In the genomic region with DNA sequence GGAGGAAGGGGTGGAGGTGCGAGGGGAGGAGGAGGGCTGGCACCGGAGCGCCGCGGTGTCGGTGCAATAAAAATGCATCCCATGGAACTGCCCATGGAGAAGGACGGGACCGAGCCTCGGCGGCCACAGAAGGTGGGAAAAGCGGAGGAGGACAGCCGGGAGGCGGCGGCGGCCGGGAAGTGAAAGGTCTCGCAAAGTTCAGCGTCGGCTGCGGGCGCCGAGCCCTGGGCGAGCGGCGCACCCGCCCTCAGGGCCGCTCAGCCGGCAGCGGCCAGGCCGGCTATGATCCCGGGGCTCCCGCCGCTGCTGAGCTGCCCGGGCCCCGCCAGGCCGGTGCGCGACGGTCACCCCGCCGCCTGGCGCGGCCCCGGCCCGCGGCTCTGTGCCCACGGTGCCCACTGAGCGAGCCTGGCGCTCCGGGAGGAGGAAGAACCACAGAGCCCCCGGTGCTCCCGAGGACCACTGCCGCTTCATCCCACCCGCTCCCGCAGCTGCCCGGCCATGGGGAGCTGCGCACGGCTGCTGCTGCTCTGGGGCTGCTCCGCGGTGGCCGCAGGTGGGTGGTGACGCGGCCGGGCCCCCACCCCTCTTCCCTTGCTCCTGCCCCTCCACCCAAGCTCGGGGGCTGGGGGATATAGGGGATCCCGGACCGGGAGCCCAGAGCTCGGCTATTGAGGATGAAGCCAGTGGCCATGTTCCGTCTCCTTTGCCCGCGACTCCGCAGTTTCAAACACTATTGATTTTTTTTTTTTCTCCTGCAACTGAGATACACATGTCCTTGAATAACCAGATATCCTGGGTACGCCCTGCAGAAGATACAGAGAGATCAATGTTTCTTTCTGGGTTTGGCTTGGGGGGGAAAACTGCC, we compare ENCODE assay signal across 8 mouse cellular contexts. TPM values are rescaled to one million over a fixed set of nuclear protein-coding genes. Genes with fewer than 3 reads are reported as not detected.
A peak's percentile ranks its signal among the peaks of the same experiment; 100 is the strongest.
DNase-seq lines count a peak whose midpoint lies in the region; ATAC-seq and TF ChIP-seq lines count a peak whose summit lies in the region.

No protein-coding gene starts in this region.

- no peak for DNase-seq in frontal cortex, adult 2 months (ENCODE audit: extremely low spot score in 1 of 2, low spot score in 1 of 2)
- DNase-seq in heart, postnatal 14 days: peak; percentile 55 to 66
- DNase-seq in kidney, postnatal 36 days: peak; percentile 62 to 73
- DNase-seq in splenic B cell, adult 2 months (ENCODE audit: low read depth, low spot score): peak; percentile 1

- intact Hi-C loops in heart, postnatal 14 days (cut with DNase I): loop anchor here (5.0 kb wide), 1 partner anchor 61 kb away; no protein-coding TSS in a partner anchor

- no peaks in the 10 kb centered on the region for H3K36me3 ChIP-seq in splenic B cell, adult 2 months (ENCODE audit: control insufficient read depth, insufficient read depth, low read length, poor library complexity, severe bottlenecking)

- no peaks in the 10 kb centered on the region for H3K4me1 ChIP-seq in bone marrow macrophage, adult 2 months (ENCODE audit: control insufficient read depth, insufficient read depth, low read length)

- H3K4me3 ChIP-seq in bone marrow macrophage, adult 2 months (ENCODE audit: insufficient read depth, low read length): peak overlapping the region; percentile 60

- no peak overlapping the region for H3K27ac ChIP-seq in bone marrow macrophage, adult 2 months (ENCODE audit: insufficient read depth, low read depth, low read length)

- TF ChIP-seq POLR2A in bone marrow macrophage, adult 2 months (IDR thresholded peaks at IDR 0.05; ENCODE audit: borderline replicate concordance, low read depth, low read length): no peak

- ATAC-seq in frontal cortex, adult (ENCODE audit: low TSS enrichment): peak; percentile 42
- peak; percentile 62 for ATAC-seq in erythroid progenitor cell, adult 5-6 weeks (replicated peaks; ENCODE audit: low FRiP score, poor library complexity, severe bottlenecking)
- ATAC-seq in megakaryocyte progenitor cell, adult 5-6 weeks (replicated peaks; ENCODE audit: poor library complexity): peak; percentile 21; the same call in 1 of the 2 replicates

- no peak for TF ChIP-seq CTCF in bone marrow macrophage, adult 2 months (IDR thresholded peaks at IDR 0.05; ENCODE audit: low read depth, low read length)

- no peaks in the 10 kb centered on the region; the same call in 1 of the 2 replicates for H3K27me3 ChIP-seq in splenic B cell, adult 2 months (ENCODE audit: control insufficient read depth, insufficient read depth, low read length, poor library complexity, severe bottlenecking)

RNA-seq across cellular contexts. Expression of a gene that starts 0.7 kb away (rescaled TPM):
- polyA plus RNA-seq in frontal cortex, adult 2 months (2012; rRNA removed): 10.7 and 10.8 TPM in 2 replicates
- 0.20 TPM in 1 of 2 replicates, not detected in the other for polyA plus RNA-seq in bone marrow macrophage, adult 2 months (2012; ENCODE audit: insufficient read depth, insufficient read length, missing spikeins)
- 16.6 and 18.0 TPM in 2 replicates for total RNA-seq in erythroid progenitor cell, adult 5-6 weeks (2015; ENCODE audit: low replicate concordance)
- total RNA-seq in erythroid progenitor cell, adult 5-6 weeks (2017; ENCODE audit: low replicate concordance): 10.0 and 18.5 TPM in 2 replicates
- total RNA-seq in heart, postnatal 14 days (2021): 10 to 100 TPM; 18.0 to 18.4 TPM
- total RNA-seq in megakaryocyte progenitor cell, adult 5-6 weeks (2015): 1.2 TPM in 2 replicates
- 0.74 and 1.1 TPM in 2 replicates for total RNA-seq in megakaryocyte progenitor cell, adult 5-6 weeks (2017)

RNA-seq across cellular contexts. Expression of a gene that starts 51.7 kb away (rescaled TPM):
- polyA plus RNA-seq in frontal cortex, adult 2 months (2012; rRNA removed): 49.8 and 56.4 TPM in 2 replicates
- 14.2 and 21.9 TPM in 2 replicates for polyA plus RNA-seq in bone marrow macrophage, adult 2 months (2012; ENCODE audit: insufficient read depth, insufficient read length, missing spikeins)
- 62.5 and 62.7 TPM in 2 replicates for total RNA-seq in erythroid progenitor cell, adult 5-6 weeks (2015; ENCODE audit: low replicate concordance)
- 59.3 and 83.2 TPM in 2 replicates for total RNA-seq in erythroid progenitor cell, adult 5-6 weeks (2017; ENCODE audit: low replicate concordance)
- total RNA-seq in heart, postnatal 14 days (2021): 10 to 100 TPM in 1 of 2 experiments, 1 to 10 TPM in 1; 9.5 to 10.1 TPM
- 188 and 192 TPM in 2 replicates for total RNA-seq in megakaryocyte progenitor cell, adult 5-6 weeks (2015)
- total RNA-seq in megakaryocyte progenitor cell, adult 5-6 weeks (2017): 284 and 295 TPM in 2 replicates

Comparison
In these comparisons a context has a peak if more than half of its experiments do, and no peak if none do; other contexts are left out.
1. DNase-seq: peak in heart, postnatal 14 days (2 of 2), kidney, postnatal 36 days (2 of 2) and splenic B cell, adult 2 months (single experiment); none in frontal cortex, adult 2 months (0 of 2).
2. RNA of a gene that starts 0.7 kb away (total RNA-seq): 18.0 to 18.4 TPM in heart, postnatal 14 days and 10.0 to 18.5 TPM in erythroid progenitor cell, adult 5-6 weeks; 0.74 to 1.2 TPM in megakaryocyte progenitor cell, adult 5-6 weeks; every median in the first group is over 4 times any median in the second.
3. RNA of a gene that starts 51.7 kb away (total RNA-seq): 188 to 295 TPM in megakaryocyte progenitor cell, adult 5-6 weeks and 59.3 to 83.2 TPM in erythroid progenitor cell, adult 5-6 weeks; 9.5 to 10.1 TPM in heart, postnatal 14 days; every median in the first group is over 4 times any median in the second.
4. Peak in every context shown above with its lines, with median percentiles within 50 percentile points of each other: ATAC-seq.